Mouse (Mus musculus) stomach, embryonic 15.5 days (tissue): Measurements from ENCODE around the gene Adal. TPM values are rescaled to one million over a fixed set of nuclear protein-coding genes. Genes with fewer than 3 reads are reported as not detected.

ENCODE experiments used
- ATAC-seq: fragments of 200-750 bp; cut with Nextera tagmentation; 2 replicates; pipeline ENCODE4 v1.8.0; 2017; ENCODE audit warnings: low read depth, moderate number of reproducible peaks, moderate TSS enrichment; ENCODE audit not compliant: insufficient read depth, low FRiP score
- H3K27ac ChIP-seq: fragments of 300-500 bp; sonication (generic); 2 replicates; pipeline ENCODE4 v1.5.1; 2015; ENCODE audit warnings: mild to moderate bottlenecking, inconsistent platforms
- H3K27me3 ChIP-seq: fragments of 300-500 bp; sonication (generic); replicated peaks from 2 replicates; pipeline ENCODE4 v1.6.1; 2015; ENCODE audit warnings: inconsistent platforms
- H3K36me3 ChIP-seq: fragments of 300-500 bp; sonication (generic); 2 replicates; pipeline ENCODE4 v1.6.1; 2015; ENCODE audit warnings: inconsistent platforms
- H3K4me1 ChIP-seq: fragments of 300-500 bp; sonication (generic); 2 replicates; pipeline ENCODE4 v1.6.1; 2015; ENCODE audit warnings: inconsistent platforms
- H3K4me2 ChIP-seq: fragments of 300-500 bp; sonication (generic); 2 replicates; pipeline ENCODE4 v1.6.1; 2015; ENCODE audit warnings: mild to moderate bottlenecking, inconsistent platforms
- H3K4me3 ChIP-seq: fragments of 300-500 bp; sonication (generic); replicated peaks from 2 replicates; pipeline ENCODE4 v1.5.1; 2015; ENCODE audit warnings: inconsistent platforms
- H3K9ac ChIP-seq: fragments of 300-500 bp; sonication (generic); 2 replicates; pipeline ENCODE4 v1.6.1; 2015; ENCODE audit warnings: inconsistent platforms
- H3K9me3 ChIP-seq: fragments of 300-500 bp; sonication (generic); 2 replicates; pipeline ENCODE4 v1.6.1; 2016; ENCODE audit warnings: inconsistent platforms
- WGBS: fragments of 180-500 bp; shearing (Covaris S2); methylation state at CpG from one replicate; pipeline ENCODE4 v1.1.7; 2015; 5-methylcytosine and 5-hydroxymethylcytosine counted together
- polyA plus RNA-seq: library from polyadenylated mRNA; unstranded; fragments of >200 nt; fragmentation: Nextera tagmentation; extraction: Ambion mirVana; gene quantifications from 2 replicates; pipeline ENCODE4 v1.2.1, GENCODE M21; 2015

Adal gene
- polyA plus RNA-seq, 1 experiment from 2014 or later: 19.5 TPM

GRCm38 (mm10) chr2:121183431-121183830 is 43.2 kb downstream of the Adal start:
- Histone ChIP-seq H3K4me3 (no peak overlapping the region), H3K9ac (no peak overlapping the region), H3K4me2 (no peak overlapping the region), H3K27ac (no peak overlapping the region), H3K9me3 (no peaks in the 10 kb centered on the region), H3K27me3 (no peaks in the 10 kb centered on the region), H3K36me3 (peaks cover 23% of the 10 kb centered on the region), H3K4me1 (no peaks in the 10 kb centered on the region)
- 81% methylated on average over 5 of the region's 5 CpGs for WGBS
- no peak for ATAC-seq

- Histone ChIP-seq H3K4me2 (no peak overlapping the region), H3K36me3 (peaks cover 23% of the 10 kb centered on the region), H3K4me1 (no peaks in the 10 kb centered on the region), H3K9me3 (no peaks in the 10 kb centered on the region), H3K4me3 (no peak overlapping the region), H3K9ac (no peak overlapping the region), H3K27ac (no peak overlapping the region), H3K27me3 (no peaks in the 10 kb centered on the region)
- no peak for ATAC-seq
- WGBS: 96% methylated on average over 7 of the region's 7 CpGs
These were observed 43.9 kb downstream of the Adal start for GRCm38 (mm10) chr2:121184142-121184541.

- no peaks in the 10 kb centered on the region for H3K4me1 ChIP-seq
- H3K36me3 ChIP-seq: peaks cover 59% of the 10 kb centered on the region
- no peak overlapping the region for H3K9ac ChIP-seq
- ATAC-seq: no peak
- 67% methylated on average over 1 of the region's 1 CpGs for WGBS
- no peaks in the 10 kb centered on the region for H3K9me3 ChIP-seq
- no peak overlapping the region for H3K4me2 ChIP-seq
- no peak overlapping the region for H3K4me3 ChIP-seq
- H3K27me3 ChIP-seq: no peaks in the 10 kb centered on the region
- no peak overlapping the region for H3K27ac ChIP-seq
These were observed 48.3 kb downstream of the Adal start for GRCm38 (mm10) chr2:121188530-121188929.

GRCm38 (mm10) chr2:121195466-121195865 is 55.2 kb downstream of the Adal start:
- WGBS: 91% methylated on average over 9 of the region's 9 CpGs
- Histone ChIP-seq H3K4me2 (no peak overlapping the region), H3K9me3 (no peaks in the 10 kb centered on the region), H3K4me3 (no peak overlapping the region), H3K27me3 (no peaks in the 10 kb centered on the region), H3K4me1 (no peaks in the 10 kb centered on the region), H3K36me3 (peaks cover 57% of the 10 kb centered on the region), H3K9ac (no peak overlapping the region), H3K27ac (no peak overlapping the region)
- ATAC-seq: no peak

- ATAC-seq: no peak
- WGBS: 92% methylated on average over 17 of the region's 17 CpGs
- no peaks in the 10 kb centered on the region for H3K27me3 ChIP-seq
- H3K9ac ChIP-seq: no peak overlapping the region
- peaks cover 42% of the 10 kb centered on the region for H3K36me3 ChIP-seq
- no peak overlapping the region for H3K4me2 ChIP-seq
- no peak overlapping the region for H3K4me3 ChIP-seq
- H3K9me3 ChIP-seq: no peaks in the 10 kb centered on the region
- H3K27ac ChIP-seq: no peak overlapping the region
- H3K4me1 ChIP-seq: no peaks in the 10 kb centered on the region
These were observed 64.0 kb downstream of the Adal start for GRCm38 (mm10) chr2:121204276-121204675.

Other genes starting within 250 kb of the Adal start
- gene Ubr1, start 169.7 kb upstream of the Adal start, polyA plus RNA-seq: 21.5 and 22.9 TPM in 2 replicates
- gene Tmem62, start 163.4 kb upstream of the Adal start, polyA plus RNA-seq: 3.5 and 4.9 TPM in 2 replicates
- gene Ccndbp1, start 132.0 kb upstream of the Adal start, polyA plus RNA-seq: 33.6 and 35.0 TPM in 2 replicates
- gene Epb42, start 103.4 kb upstream of the Adal start, polyA plus RNA-seq: 6.0 and 12.2 TPM in 2 replicates
- gene Tgm5, start 54.6 kb upstream of the Adal start, polyA plus RNA-seq: 0.17 and 0.31 TPM in 2 replicates
- 0.40 and 0.52 TPM in 2 replicates for gene Tgm7, start 30.6 kb upstream of the Adal start, polyA plus RNA-seq
- gene Lcmt2, start 225 bp downstream of the Adal start, polyA plus RNA-seq: 20.1 and 23.1 TPM in 2 replicates
- gene Tubgcp4, start 30.2 kb downstream of the Adal start, polyA plus RNA-seq: 50.5 and 51.0 TPM in 2 replicates
- 8.6 and 9.7 TPM in 2 replicates for gene Zscan29, start 30.7 kb downstream of the Adal start, polyA plus RNA-seq
- gene Trp53bp1, start 131.0 kb downstream of the Adal start, polyA plus RNA-seq: 51.9 and 60.6 TPM in 2 replicates
- gene Map1a, start 149.2 kb downstream of the Adal start, polyA plus RNA-seq: 4.0 and 5.3 TPM in 2 replicates
- gene Ppip5k1, start 215.0 kb downstream of the Adal start, polyA plus RNA-seq: 16.7 and 18.1 TPM in 2 replicates
- gene Ckmt1, start 217.3 kb downstream of the Adal start, polyA plus RNA-seq: 157 and 165 TPM in 2 replicates
- gene Strc, start 246.7 kb downstream of the Adal start, polyA plus RNA-seq: not detected in 2 replicates